Mouse (Mus musculus) frontal cortex, adult 2 months (tissue): ENCODE data around the gene Eif1. TPM values are rescaled to one million over a fixed set of nuclear protein-coding genes. Genes with fewer than 3 reads are reported as not detected.
"Not testable (repeated sequence)": the region's sequence is repeated elsewhere in the genome, so short reads cannot be mapped to it uniquely, and the experiment has no call there.

Experiments used
- DNase-seq, 2 experiments: peaks; one replicate each; pipeline ENCODE4 v3.0.0; 2022; ENCODE audit warnings: low spot score in 1 of 2; ENCODE audit errors: extremely low spot score in 1 of 2
- polyA plus RNA-seq: library from polyadenylated mRNA; depleted of rRNA; stranded (reverse); fragments of >200 nt; gene quantifications from 2 replicates; pipeline ENCODE4 v1.2.3, GENCODE M21; 2012; rRNA removed

The Eif1 gene
- 510 and 517 TPM in 2 replicates for polyA plus RNA-seq

DNA sequence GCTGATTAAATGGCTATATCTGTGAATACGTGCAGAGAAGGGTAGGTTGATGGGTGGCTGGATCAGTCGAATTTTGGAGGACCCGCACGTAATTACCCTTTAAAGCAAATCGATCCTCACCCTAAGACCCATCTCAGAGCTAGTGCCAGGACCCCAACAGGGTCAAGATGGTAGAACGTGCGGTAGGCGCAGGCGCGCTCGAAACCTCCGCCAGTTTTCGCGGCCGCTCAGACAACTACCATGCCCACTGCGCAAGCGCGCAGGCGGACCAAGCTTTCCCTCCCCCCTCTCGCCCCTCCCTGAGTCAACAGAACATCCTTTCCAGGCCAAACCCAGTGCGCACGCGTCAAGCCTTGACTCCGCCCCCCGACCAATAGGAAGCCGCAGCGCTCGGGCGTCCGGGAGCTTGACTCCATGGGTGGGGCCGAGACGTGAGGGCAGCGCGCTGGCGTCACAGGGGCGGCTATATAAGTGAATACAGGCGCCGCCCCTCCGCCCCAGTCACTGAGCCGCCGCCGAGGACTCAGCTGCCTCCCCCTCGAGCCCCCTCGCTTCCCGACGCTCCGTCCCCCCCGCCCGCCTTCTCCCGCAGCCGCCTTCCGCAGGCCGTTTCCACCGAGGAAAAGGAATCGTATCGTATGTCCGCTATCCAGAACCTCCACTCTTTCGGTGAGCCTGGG lies at the start of gene Eif1:
Gene Eif1, plus strand, starts transcription at position 394 of the 680 bp plus-strand sequence.
- peak; percentile 99 to 100 for DNase-seq

DNA sequence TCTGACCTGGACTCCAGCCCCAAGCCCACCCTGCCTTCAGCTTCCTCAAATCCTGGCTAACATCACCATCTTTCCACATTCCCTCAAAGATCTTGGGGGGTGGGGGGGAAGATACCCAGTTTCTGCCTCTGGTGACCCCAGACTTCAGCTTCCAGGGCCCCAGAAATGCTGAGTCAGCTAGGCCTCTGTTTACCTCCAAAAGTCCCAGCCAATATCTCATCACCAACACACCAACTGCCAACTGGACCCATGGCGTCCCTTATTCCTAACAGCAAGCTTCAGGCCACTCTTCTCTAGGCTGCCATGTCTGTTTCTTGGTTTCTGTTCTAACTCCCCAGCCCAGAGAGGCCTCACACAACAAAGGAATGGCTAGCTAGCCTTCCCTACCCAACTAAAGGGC lies 47.8 kb upstream of the Eif1 start:
- DNase-seq = no peak

GRCm38 (mm10) chr11:100274719-100275118 lies 45.0 kb upstream of the Eif1 start:
- no peak for DNase-seq

GRCm38 (mm10) chr11:100275466-100275865 lies 44.2 kb upstream of the Eif1 start:
- no peak for DNase-seq

DNA sequence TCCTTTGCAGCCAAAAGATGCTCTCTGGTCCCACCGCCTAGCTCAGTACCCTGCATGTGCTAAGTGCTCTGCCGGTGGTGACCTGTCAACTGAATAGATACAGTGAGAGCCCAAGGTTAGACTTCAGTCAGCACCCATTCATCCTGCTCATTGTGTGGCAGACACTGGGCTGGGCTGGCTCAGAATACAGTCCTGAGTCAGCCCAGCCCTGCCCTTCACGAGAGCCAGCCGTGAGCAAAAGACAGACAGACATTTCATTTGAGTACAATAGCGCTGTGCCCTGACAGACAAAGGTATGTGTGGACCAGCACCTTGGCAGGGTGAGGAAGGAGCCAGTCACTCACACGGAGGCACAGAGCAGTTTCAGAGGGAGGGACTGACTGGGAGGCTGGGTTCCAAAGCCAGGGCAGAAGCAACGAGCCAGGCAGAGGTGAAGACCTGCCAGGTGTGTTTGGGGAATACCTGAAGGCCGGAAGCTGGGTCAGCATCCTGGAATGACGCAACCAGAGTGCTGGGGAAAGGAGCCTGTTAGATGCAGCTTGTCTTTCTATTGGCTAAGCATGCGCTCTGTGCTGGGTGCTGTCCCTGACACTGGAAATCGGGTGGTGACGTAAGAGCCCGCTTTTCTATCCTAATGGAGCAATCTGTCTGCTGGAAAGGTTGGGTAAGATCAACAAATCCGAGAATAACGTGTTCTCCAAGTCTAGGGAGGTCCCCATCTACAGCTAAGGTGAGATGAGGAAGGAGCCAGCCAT lies 41.8 kb upstream of the Eif1 start:
- no peak for DNase-seq

GRCm38 (mm10) chr11:100278759-100279158 lies 40.9 kb upstream of the Eif1 start:
- DNase-seq = no peak

DNA sequence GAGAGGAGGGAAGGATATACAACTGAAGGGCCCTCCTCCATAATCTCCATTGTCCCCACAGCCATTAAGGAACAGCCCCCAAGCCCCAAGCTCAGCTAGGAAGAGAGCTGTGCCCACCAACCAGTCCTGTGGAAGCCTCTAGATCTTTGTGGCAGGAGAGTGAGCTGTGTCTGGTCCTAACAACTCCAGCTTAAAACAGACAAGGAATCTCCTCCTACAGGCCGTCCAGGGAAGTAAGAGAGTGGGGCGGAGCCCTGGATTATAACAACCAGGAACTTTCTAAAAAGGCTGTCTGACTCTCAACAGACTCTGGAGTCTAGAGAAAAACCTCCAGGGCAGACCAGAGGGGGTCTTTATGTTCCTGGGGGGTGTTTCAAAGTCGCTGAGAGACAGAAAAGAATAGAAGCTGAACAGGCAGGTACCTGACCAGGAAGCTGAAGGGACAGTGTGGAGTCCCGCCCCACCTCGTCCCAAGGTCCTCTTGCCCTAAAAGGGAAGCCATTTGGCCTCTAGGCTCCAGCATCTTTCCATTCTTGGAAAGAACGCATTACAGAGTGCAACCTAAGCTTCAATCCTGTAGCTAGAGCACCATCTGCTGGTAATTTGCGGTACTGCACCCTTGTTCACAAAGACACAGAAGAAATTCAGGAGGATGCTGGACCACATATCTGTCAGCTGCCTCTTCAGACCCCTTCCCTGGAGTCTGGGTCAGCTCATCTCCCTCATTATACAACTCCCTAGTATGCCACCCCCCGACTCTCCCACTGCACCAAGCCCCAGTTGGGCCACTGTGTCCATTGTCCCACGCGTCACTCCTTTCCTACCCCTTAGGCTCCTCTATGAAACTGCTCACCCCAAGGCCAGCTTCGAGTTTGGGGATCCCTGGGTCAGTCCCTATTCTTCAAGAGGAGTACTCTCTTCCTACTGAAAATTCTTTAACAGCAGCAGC lies 37.8 kb upstream of the Eif1 start:
- peak; percentile 41 to 97 for DNase-seq

GRCm38 (mm10) chr11:100282549-100282948 lies 37.1 kb upstream of the Eif1 start:
- DNase-seq = peak in 1 of 2 experiments; percentile 78

DNA sequence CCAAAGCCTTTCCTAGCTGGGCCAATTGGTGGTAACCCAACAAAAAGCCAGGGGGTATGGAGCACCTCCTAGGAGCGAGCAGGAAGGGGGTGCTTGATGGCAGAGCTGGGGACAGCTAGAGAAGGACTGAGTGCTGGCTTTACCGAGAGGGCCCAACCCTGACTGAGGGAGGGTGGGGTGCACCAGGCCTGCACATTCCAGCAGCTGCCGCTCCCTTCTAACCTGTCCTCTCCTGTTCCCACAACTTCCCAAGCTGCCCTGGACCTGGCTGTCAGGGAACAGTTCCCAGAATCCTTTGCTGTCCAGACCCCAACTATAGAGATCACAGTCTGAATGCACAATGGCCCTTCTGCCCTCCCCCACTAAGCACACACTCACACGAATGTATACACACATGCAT lies 34.7 kb upstream of the Eif1 start:
- no peak for DNase-seq

DNA sequence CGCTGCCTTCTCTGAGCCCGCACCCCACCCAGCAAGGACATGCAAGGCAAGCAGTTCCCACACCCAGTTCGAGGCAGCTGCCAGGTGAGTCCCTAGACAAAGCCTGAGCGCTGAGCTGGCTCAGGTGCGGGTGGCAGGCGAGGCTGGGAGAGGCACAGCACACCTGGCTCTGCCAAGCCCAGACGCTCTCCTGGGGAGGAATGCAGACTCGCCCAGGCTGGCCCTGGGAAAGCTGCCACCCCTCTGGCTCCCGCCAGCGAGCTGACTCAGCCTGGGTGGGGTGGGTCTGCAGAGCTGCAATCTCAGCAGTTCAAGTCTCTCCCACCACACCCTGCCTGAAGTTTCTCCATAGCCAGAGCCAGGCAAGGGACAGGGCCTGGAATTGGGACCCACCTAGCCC lies 32.7 kb upstream of the Eif1 start:
- DNase-seq = no peak

DNA sequence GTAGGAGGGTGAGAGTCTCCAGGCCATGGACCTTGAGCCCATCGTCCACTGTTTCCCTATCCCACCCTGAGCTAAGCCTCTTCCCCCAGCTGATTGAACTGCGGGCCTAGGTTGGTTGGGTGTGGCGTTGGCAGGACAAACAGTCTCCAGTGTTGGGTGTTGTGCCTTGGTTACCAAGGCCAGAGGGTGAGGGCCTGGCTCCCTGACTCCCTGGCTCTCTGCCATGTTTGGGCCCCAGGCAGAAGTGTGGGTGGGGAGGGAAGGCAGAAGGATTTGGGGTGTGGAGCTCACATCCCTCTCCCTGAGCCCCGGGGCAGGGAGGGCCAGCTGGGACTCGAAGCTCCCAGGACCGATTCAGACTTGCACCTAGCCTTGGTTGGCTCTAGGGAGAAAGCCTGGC lies 30.7 kb upstream of the Eif1 start:
- no peak for DNase-seq

DNA sequence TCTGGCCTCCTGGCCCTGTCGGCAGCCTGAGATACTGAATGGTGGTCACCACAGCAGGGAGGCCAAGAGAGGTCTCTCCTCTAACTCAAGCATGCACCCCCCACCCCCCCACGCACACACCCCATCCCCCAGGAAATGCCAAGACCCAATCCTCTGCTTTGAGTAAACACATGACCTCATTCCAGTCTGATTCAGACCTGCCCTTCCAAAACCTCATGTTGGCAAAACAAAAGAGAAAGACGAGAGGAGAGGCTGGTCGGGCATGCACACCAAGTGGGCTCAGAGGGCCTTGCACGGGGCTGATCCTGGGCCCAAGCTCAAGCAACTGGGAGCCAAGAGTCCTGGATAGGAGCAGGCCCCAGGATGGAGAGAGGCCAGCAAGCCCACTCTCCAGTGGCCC lies 29.4 kb upstream of the Eif1 start:
- no peak for DNase-seq

- no peak for DNase-seq
Measured at GRCm38 (mm10) chr11:100292884-100293283, 26.8 kb upstream of the Eif1 start.

GRCm38 (mm10) chr11:100295308-100295707 lies 24.4 kb upstream of the Eif1 start:
- peak in 1 of 2 experiments; percentile 90 for DNase-seq

DNA sequence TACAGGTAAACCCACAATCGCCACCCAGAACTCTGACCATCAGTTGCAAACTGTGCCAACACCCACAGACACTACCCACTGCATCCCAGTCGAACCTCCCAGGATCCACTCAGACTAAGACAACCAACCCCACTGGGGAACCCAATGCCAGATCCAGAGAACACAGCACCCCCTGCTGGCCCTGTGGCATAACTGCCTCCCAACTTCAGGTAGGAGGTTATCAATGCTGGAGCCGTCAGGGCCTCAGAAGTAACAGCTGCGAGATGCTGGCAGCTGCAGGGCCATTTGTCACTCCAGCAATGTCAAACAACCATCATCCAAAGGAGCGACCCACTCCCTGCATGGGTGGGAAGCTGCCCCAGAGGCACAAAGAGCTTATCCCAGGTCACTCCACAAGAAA lies 21.9 kb upstream of the Eif1 start:
- no peak for DNase-seq

- peak; percentile 49 to 94 for DNase-seq
Measured at GRCm38 (mm10) chr11:100298274-100299036, 21.2 kb upstream of the Eif1 start.

GRCm38 (mm10) chr11:100300293-100300692 lies 19.4 kb upstream of the Eif1 start:
- DNase-seq = peak in 1 of 2 experiments; percentile 72

GRCm38 (mm10) chr11:100301292-100301691 lies 18.4 kb upstream of the Eif1 start:
- DNase-seq = no peak

DNA sequence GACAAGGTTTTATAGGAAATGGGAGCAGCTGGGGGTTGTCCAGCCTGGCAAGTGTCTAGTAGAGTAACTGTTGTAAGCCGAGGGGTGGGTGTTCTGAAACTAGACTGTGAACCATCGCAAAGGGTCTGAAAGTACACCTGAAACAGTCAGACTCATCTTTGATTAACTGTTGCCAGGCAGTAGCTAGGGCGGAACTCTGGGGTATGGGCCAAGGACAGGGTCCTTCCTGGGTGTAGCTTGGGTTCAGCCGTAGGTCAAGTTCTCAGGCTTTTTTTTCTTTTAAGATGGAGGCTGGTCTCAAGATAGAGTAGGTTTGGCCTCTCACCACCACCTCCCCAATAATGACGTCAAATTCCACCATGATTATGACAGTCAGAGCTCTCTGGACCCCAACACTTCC lies 11.8 kb upstream of the Eif1 start:
- DNase-seq = no peak

- DNase-seq = not testable (repeated sequence)
Measured at GRCm38 (mm10) chr11:100308672-100309071, 11.0 kb upstream of the Eif1 start.
